Mouse (Mus musculus): ENCODE results near the gene Rap1b.

DNA sequence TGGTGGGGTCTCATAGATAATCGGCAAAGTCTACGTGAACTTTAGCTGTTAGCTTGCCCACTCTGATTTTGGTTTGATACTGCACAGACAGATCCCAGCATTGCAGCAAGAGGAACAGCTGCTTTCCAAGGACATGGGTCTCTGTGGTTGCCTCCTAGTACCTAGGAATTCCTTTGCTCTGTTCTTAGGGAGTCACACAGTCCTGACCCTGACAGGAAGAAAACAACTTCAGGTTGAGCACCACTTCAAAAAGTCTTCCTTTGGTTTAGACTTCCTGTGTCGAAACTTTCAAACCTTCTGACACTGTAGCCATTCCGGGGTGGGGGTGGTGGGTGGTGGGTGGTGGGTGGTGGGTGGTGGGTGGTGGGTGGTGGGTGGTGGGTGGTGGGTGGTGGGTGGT, 18.4 kb upstream of the Rap1b start:
- TF ChIP-seq CTCF (IDR thresholded peaks at IDR 0.05; ENCODE audit: insufficient read depth, low read depth, low read length): no peak
- no peak for TF ChIP-seq POLR2A (IDR thresholded peaks at IDR 0.05; ENCODE audit: insufficient read depth, low read depth, low read length)

Measured in olfactory bulb, adult 2 months (tissue).